8 mouse cellular contexts compared by ENCODE assay signal in the genomic region with DNA sequence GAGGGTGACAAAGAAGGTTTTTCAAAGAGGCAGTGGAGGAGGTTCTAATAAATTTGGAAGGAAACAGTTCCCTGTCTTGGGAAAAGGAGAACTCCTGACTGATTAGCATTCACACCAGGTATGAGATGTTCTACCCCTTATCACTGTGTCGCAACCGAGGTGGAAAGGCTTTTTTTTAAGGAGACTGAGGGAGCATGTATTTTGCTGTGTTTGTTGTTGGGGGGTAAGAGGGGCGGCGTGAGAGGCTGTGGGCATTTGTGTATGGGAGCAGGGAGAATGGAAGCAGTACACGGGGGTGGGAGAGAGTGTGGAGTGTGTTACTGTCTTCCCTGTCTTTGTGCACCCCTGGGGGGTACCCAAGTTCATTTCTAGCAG.
DNase-seq lines count a peak whose midpoint lies in the region; ATAC-seq lines count a peak whose summit lies in the region.

No protein-coding gene starts in this region.

- peak; percentile 72 for ATAC-seq in hindbrain, embryonic 12.5 days (ENCODE audit: low FRiP score)
- peak; percentile 76 for ATAC-seq in midbrain, embryonic 15.5 days (replicated peaks)

- WGBS in hindbrain, embryonic 12.5 days = 1% methylated on average over 5 of the region's 5 CpGs
- WGBS in midbrain, embryonic 15.5 days = under 1% methylated on average over 5 of the region's 5 CpGs

- H3K9me3 ChIP-seq in hindbrain, embryonic 12.5 days (replicated peaks) = no peaks in the 10 kb centered on the region
- no peaks in the 10 kb centered on the region for H3K9me3 ChIP-seq in midbrain, embryonic 15.5 days

- peak overlapping the region; percentile 98 for H3K27ac ChIP-seq in hindbrain, embryonic 12.5 days
- H3K27ac ChIP-seq in midbrain, embryonic 15.5 days = peak overlapping the region; percentile 85

- H3K27me3 ChIP-seq in hindbrain, embryonic 12.5 days = no peaks in the 10 kb centered on the region
- H3K27me3 ChIP-seq in midbrain, embryonic 15.5 days (replicated peaks) = no peaks in the 10 kb centered on the region

- DNase-seq in left cerebral cortex, postnatal 4 days = peak; percentile 41
- DNase-seq in left cerebral cortex, postnatal 25 days (ENCODE audit: low spot score in 2 of 2) = no peak
- DNase-seq in cerebellum, postnatal 25 days = peak; percentile 57 to 68
- no peak for DNase-seq in urinary bladder, postnatal 14 days (ENCODE audit: low spot score)
- DNase-seq in urinary bladder, postnatal 36 days (ENCODE audit: low spot score in 2 of 2) = no peak
- no peak for DNase-seq in T-cell, adult 2 months (ENCODE audit: low spot score)

- H3K36me3 ChIP-seq in hindbrain, embryonic 12.5 days = no peaks in the 10 kb centered on the region
- H3K36me3 ChIP-seq in midbrain, embryonic 15.5 days (replicated peaks) = no peaks in the 10 kb centered on the region

- peak overlapping the region; percentile 75 for H3K4me2 ChIP-seq in hindbrain, embryonic 12.5 days (replicated peaks)
- peak overlapping the region; percentile 60 for H3K4me2 ChIP-seq in midbrain, embryonic 15.5 days

- peak overlapping the region; percentile 55 for H3K4me3 ChIP-seq in hindbrain, embryonic 12.5 days
- H3K4me3 ChIP-seq in midbrain, embryonic 15.5 days = peak overlapping the region; percentile 49

- H3K9ac ChIP-seq in hindbrain, embryonic 12.5 days = peak overlapping the region; percentile 78
- peak overlapping the region; percentile 50 for H3K9ac ChIP-seq in midbrain, embryonic 15.5 days

- intact Hi-C loops in left cerebral cortex, postnatal 4 days (cut with DNase I) = no loop called here
- intact Hi-C loops in left cerebral cortex, postnatal 25 days (cut with DNase I) = loop anchor here (2.0 kb wide), 1 partner anchor 37 kb away; no protein-coding TSS in a partner anchor

- peaks cover 36% of the 10 kb centered on the region for H3K4me1 ChIP-seq in hindbrain, embryonic 12.5 days
- peaks cover 48% of the 10 kb centered on the region for H3K4me1 ChIP-seq in midbrain, embryonic 15.5 days

Comparison
In these comparisons a context has a peak if more than half of its experiments do, and no peak if none do; other contexts are left out.
1. DNase-seq: peak in left cerebral cortex, postnatal 4 days (single experiment) and cerebellum, postnatal 25 days (2 of 2); none in left cerebral cortex, postnatal 25 days (0 of 2), urinary bladder, postnatal 14 days (single experiment), urinary bladder, postnatal 36 days (0 of 2) and T-cell, adult 2 months (single experiment).